Mouse (Mus musculus) kidney, postnatal 10 days (tissue): Measurements from ENCODE around the gene Adamtsl5.

Experiments used
- DNase-seq: peaks from one replicate; pipeline ENCODE4 v3.0.0; 2021; ENCODE audit warnings: mixed read lengths

The Adamtsl5 gene

DNA sequence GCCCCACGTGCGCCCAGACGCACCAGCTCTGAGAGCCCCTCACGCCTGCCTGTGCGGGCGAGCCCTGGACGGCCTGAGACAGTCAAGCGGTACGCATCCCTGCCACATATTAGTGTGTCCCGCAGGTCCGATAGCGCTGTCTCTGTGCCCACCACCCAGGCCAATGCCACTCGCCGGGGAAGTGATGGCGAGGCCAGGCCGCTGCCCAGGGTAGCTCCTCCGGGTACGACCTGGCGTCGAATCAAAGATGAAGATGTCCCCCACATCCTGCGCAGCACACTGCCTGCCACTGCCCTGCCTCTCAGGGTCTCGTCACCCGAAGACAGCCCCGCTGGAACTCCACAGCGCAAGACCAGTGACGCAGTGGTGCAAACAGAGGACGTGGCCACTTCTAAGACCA is 32.9 kb downstream of the Adamtsl5 start:
- DNase-seq: no peak

DNA sequence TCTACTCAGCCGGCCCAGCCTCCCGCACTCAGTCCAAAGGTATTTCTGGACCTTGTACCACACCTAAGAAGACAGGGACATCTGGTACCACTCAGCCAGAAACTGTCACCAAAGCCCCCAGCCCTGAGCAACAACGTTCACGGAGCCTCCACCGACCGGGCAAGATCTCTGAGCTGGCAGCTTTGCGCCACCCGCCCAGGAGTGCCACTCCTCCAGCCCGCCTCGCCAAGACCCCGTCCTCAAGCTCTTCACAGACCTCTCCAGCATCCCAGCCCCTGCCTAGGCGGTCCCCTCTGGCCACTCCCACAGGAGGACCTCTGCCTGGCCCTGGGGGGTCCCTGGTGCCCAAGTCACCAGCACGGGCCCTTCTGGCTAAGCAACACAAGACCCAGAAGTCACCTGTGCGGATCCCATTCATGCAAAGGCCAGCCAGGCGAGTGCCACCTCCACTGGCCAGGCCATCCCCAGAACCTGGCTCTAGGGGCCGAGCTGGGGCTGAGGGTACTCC is 33.7 kb downstream of the Adamtsl5 start:
- DNase-seq: no peak

DNA sequence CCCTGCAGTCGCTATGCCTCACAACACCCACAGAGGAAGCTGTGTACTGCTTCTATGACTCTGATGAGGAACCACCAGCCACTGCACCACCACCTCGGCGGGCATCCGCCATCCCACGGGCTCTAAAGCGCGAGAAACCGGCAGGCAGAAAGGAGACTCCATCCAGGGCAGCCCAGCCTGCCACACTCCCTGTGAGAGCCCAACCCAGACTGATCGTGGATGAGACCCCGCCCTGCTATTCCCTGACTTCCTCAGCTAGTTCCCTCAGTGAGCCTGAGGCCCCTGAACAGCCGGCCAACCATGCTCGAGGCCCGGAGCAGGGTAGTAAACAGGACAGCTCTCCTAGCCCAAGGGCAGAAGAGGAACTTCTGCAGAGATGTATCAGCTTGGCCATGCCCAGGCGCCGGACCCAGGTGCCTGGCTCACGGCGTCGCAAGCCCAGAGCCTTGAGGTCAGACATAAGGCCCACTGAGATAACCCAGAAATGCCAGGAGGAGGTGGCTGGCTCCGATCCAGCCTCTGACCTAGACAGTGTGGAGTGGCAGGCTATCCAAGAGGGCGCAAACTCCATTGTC is 34.5 kb downstream of the Adamtsl5 start:
- DNase-seq: no peak

DNA sequence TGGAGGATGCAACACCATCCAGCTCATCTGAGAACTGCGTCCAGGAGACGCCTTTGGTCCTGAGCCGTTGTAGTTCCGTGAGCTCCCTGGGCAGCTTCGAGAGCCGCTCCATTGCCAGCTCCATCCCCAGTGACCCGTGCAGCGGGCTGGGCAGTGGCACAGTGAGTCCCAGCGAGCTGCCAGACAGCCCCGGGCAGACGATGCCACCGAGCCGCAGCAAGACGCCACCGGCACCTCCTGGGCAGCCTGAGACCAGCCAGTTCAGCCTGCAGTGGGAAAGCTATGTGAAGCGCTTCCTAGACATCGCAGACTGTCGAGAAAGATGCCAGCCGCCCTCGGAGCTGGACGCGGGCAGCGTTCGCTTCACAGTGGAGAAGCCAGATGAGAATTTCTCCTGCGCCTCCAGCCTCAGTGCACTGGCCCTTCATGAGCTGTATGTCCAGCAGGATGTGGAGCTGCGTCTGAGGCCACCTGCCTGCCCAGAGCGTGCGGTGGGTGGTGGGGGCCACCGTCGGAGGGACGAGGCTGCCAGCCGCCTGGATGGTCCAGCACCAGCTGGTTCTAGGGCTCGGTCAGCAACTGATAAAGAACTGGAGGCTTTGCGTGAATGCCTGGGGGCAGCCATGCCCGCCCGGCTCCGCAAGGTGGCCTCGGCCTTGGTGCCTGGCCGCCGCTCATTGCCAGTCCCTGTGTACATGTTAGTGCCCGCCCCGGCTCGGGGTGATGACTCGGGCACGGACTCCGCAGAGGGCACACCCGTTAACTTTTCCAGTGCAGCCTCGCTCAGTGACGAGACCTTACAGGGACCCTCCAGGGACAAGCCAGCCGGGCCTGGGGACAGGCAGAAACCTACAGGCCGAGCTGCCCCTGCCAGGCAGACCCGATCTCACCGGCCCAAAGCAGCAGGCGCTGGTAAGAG is 35.4 kb downstream of the Adamtsl5 start:
- no peak for DNase-seq

DNA sequence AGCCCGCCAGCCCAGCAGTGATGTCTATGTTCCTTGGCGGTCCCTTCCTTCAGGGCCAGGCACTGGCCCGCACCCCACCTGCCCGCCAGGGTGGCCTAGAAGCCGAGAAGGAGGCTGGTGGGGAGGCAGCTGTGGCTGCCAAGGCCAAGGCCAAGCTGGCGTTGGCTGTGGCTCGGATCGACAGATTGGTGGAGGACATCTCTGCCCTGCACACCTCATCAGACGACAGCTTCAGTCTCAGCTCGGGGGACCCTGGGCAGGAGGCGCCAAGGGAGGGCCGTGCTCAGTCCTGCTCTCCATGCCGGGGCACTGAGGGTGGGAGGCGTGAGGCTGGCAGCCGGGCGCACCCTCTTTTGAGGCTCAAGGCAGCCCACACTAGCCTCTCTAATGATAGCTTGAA is 36.7 kb downstream of the Adamtsl5 start:
- no peak for DNase-seq

DNA sequence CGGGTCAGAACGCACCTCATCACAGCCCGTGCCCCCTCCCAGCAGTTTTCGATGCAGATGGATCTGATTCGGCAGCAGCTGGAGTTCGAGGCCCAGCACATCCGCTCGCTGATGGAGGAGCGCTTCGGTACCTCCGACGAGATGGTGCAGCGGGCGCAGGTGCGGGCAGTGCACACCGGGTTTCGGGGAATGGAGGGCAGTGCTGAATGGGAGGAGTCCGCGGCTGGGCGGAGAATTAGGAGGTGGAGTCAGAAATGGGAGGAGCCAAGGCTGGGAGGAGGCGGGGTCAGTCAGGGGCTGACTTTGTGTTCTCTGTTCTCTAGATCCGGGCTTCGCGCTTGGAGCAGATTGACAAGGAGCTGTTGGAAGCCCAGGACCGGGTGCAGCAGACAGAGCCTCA is 43.4 kb downstream of the Adamtsl5 start:
- DNase-seq: peak; percentile 60

DNA sequence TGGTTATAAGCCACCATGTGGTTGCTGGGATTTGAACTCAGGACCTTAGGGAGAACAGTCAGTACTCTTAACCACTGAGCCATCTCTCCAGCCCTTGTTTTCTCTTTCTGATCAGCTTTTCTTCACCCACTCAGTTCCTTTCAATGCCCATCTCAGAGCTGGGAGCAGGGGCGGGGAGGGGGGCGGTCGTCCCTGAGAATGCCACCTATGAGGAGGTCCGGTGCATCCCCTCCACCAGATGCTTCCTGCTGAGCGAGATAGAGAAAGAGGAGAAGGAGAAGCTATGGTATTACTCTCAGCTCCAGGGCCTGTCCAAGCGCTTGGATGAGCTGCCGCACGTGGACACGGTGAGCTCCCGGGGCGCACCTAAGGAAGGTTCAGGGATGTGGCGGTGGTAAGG is 43.8 kb downstream of the Adamtsl5 start:
- no peak for DNase-seq

DNA sequence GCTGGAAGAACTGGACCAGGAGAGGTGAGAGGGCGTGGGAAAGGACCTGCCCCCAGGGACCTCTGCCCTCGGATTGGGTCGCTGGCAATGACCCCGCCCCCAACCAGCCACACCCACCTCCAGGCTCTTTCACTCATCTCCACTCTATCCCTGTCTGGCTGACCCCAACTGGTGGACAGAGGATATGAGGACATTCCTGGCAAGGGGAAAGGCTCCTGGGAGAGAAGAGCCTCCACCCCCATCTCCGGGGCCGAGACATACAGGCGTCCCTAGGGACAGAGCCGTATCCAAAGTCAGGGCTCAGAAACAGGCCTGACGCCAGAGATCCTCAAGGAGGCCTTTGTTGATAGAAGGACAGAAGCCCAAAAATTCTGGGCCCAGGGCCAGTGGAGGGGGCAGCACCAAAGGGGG is 45.7 kb downstream of the Adamtsl5 start:
- DNase-seq: peak; percentile 85

DNA sequence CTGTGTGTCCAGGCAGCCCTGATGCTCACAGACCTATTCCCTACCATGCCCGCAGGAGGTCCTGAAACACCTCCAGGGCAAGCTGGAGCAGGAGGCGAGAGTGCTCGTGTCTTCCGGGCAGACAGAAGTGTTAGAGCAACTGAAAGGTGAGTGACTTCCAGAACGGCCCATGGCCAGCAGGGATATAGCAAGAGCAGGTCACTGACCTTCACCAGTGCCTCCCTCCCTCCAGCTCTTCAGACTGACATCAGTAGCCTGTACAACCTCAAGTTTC is 46.2 kb downstream of the Adamtsl5 start:
- DNase-seq: no peak

DNA sequence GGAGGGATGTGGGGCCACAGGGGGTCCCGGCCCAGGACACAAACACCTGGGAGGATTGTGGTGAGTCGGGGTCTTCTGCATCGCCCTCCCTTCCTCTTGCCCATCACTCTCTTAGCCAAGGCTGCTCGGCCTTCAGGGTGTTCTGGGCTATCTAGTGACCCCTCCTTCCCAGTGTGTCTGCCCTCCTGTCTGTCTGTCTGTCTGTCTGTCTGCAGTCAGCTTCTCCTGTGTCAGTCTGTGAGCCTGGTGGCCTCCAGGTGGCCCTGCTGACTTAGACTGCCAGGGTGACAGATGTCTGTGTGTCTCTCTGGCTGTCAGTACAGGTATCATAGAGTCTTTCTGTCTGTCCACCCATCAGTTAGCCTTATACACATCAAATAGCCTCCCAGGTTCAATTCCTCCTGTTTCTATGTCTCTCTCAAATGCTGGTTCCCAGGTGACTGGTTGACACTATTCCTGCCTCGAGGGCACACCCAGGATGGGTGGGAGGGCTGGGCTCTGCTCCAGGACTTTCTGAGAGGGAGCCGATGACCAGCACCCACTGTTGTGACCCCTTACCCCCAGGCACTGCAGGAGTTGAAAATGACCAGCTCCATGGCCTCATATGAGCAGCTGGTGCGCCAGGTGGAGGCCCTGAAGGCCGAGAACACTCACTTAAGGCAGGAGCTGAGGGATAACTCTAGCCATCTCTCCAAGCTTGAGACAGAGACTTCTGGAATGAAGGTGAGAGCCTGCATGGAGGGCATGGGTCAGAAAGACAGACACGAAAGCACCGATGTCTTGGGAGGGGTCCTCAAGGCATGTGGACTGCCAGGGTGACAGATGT is 46.7 kb downstream of the Adamtsl5 start:
- no peak for DNase-seq

DNA sequence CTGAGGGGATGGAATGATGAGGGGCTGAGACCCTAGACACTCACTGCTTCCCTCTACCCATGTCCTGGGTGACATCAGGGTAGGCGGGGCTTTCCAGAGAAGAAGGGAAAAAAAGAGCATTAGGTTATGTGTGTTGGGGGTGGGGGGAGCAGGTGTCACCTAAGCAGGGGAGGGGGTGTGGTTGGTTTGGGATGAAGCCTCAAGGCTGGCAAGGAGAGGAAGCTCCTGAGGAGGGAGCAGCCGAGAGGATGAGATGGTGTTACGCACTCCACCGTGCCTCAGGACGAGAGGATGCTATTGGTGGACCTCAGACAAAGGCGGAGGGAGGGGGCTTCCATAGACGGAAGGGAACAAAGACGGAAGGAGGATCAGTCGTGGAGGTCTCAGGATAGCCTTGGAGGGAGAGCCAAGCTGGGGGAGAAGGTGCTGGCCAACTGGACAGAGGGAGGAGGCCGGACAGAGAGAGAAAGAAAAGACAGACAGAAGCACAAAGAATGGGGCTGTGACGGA is 47.5 kb downstream of the Adamtsl5 start:
- no peak for DNase-seq

DNA sequence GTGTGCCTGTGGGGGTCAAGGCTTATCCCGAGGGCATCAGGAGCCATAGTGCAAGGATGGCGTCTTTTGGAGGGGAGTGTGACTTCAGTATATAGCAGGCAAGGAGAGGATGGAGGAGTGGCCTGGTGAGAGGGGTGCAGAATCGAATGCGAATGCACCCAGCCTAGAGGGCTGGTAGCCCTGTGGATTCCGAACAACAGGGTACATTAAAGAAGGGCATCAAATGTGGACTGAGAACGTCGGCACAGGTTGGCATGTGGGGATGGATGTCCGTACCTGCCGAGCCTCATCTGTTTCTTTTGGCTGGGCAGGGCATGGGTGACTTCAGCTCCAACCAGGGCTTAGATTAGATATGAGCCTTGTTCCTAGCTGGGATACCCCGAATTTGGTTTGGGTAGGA is 48.4 kb downstream of the Adamtsl5 start:
- no peak for DNase-seq

DNA sequence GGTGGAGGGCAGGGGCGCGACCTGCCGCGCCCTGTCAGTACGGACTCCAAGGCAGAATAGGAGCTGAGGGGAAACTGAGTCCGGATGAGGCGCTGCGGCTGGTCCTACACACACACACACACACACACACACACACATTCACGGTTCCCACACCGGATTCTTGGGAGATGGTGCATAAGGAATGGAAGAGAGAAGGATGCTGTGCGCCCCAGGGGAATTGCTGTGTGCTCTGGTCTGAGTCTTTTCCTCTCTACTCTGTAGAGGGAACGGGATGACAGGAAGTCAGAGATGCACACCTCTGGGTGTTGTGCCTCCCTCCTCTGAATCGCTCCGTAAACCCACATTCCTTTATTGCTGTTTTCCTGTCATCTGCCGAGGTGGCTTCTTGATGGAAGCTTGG is 48.9 kb downstream of the Adamtsl5 start:
- DNase-seq: no peak

DNA sequence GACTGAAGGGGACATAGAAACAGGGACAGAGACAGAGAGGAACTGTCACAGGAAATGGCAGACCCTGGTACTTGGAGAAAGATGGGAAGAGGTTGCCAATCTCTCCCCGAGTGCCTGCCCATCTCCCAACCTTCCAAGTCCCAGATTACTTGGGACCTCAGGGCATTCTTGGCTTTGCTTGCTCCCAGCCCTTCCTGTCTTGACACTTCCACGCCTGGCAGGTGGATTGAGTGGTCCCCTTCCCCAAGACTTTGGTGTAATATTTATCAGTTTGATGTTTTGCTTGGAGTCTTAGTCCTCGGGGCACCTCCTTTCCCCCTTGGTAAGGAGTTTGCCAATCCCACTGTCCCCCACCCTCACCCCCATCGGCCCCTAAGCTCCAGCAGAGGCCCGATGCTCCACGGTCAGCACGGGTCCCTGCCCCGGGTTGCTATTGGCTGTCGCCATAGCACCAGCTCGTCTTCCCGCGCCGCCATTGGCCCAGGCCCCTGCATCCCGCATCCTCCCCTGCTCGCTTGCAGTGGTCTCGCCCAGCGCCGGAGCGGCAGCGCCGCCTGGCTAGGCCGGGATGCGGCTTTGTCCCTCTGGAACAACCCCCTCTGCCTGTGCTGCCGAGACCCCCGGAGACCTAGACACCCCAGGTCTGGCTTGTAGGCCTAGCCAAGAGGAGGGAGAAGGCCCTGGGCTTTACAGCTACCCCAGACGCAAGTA is 49.5 kb downstream of the Adamtsl5 start:
- DNase-seq: peak; percentile 72

DNA sequence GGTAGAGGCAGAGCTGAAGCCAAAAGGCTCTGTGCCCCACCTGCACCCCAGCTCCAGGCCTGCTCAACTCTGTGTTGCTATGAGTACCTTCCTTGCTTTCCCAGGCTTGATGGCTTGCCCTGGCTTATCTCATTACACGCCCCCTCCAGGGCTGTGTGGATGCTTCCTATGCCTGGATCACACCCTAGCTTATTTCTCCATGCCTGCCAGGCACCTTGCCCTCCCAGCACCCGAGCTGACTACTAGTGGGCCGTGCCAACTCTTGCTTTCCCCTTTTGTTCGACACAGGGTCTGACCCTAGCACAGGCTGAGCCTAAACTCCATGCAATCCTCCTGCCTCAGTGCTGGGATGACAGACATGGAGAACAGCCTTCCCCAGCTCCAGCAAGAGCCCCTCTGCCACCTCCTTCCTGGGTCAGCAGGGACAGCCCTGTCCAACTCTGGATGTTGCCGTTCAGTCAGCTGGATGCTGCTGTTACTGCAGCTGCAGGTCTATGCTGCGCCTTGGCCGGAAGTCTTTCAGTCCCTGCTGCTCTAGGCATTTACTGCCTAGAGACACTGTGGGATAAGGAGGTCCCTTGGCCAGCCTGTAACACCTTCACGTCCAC is 50.6 kb downstream of the Adamtsl5 start:
- no peak for DNase-seq

DNA sequence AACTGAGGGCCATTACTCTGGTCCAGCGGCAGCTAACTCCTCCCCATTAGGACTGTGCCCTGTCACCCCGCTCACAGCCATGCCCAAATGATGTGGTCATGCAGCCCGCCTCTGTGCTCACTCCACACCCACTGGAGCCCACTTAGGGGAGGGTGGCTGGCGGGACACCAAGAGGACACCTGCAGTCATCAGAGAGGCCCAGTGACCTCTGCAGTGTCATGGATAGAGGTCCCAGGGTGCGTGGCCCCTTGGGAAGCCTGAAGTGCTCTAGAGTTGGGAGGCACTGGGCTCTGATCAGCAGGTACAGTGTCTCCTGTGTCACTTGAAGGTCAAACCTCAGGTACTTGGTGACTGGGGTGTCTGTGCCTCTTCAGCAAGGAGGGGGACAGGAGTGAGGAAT is 51.4 kb downstream of the Adamtsl5 start:
- DNase-seq: no peak

DNA sequence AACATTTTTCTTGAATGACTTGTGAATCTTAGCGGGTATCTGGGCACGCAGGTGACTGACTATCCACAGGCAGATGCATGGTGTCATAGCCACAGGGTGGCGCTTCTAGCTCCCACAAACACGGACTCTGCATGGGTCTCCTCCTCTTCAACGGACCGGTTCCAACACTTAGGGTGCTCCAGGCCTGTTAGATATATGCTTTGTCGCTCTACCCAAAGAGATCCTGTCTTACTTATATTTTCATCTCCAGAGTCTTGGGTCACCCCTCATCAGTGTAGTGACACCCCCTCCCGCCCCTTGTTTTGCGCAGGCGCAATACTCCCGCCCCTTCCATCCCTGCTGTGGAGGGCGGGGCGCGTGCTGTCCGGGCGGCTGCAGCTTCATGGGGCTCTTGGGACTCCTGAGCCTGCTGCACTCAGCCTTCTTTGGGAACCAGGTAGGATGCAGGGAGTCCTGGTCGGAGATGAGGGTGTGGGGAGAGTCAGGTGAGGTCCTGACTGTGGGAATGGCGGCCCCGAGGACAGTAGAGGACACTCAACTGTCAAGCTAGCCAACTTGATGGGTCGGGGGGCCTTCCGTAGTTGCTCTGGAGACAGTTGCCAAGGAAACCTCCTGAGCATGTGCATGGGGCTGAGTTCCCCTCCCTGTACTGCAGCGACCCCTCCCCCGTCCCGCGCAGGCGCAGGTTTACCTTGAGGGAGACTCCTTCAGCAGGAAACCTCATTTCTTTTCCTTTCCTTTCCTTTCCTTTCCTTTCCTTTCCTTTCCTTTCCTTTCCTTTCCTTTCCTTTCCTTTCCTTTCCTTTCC is 52.4 kb downstream of the Adamtsl5 start, which contains the start of gene Apc2:
Gene Apc2, plus strand, starts transcription at position 360 of the 808 bp plus-strand sequence.
- DNase-seq: peak; percentile 82

DNA sequence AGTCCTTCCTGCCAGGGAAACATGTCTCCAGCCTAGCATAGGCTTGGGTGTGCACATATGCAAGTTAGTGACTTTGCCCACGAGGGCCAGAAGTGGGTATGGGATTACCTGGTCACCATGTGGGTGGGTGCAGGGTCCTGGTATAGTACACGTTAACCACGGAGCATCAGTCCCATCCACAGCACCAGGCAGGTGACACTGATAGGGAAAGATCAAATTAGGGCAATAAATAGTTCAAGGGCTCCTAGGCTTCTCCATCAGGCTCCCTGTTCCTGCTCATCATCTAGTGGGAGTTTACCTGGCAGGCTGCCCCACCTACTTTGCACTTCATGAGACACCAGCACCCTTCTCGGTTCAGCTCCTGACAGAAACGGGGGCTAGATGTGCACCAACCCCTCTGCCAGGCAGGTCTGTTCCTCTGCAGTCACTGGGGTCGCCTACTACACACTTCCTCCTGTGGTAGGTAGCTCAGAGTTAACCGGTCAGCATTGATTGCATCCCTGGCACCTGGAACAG is 53.4 kb downstream of the Adamtsl5 start:
- DNase-seq: no peak

DNA sequence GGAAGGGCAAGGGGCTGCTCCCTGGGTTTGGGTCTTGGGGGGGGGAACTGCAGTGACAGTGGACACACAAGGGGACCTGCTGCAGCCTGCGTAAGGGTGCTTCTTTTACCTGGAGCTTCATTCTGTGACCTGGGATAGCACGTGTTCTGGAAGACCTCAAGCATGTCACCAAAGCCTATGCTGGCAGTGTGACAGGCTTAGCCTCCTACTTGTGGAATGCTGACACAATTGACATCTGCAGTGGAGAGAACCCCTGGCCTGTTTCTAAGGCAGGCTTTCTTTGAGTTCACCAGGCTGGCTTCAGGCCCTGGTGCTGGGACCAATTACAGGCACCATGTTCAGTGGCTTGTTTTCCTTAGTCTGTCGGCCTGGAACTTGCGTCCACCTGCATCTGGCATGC is 53.9 kb downstream of the Adamtsl5 start:
- DNase-seq: no peak

DNA sequence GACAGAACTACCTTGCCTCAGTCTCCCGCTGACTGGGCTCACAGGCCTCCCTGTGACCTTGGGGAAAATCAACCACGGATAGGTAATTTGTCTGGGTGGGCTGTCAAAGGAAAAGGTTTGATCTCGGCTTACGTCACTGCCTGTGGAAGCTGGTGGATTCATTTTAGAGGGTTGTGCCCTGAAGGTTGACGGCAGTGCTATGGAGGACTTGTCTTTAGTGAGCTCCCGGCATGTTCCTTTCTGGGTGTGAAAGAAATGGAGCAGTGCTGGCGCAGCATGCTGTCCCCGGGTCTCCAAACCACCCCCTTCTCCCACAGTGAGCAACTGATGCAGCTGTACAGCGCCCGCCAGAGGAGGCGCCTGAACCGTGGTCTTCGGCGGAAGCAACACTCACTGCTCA is 54.9 kb downstream of the Adamtsl5 start:
- DNase-seq: no peak
